Mouse (Mus musculus) ES-Bruce4 (cell line): ENCODE data around the gene Qrfp.

ENCODE experiments used
- CTCF ChIP-seq: IDR thresholded peaks from one replicate; pipeline ENCODE4 v1.8.1; 2011; ENCODE audit warnings: low read depth, low read length
- POLR2A ChIP-seq: IDR thresholded peaks from one replicate; pipeline ENCODE4 v1.8.1; 2011; ENCODE audit warnings: low read length; ENCODE audit not compliant: insufficient read depth

DNA sequence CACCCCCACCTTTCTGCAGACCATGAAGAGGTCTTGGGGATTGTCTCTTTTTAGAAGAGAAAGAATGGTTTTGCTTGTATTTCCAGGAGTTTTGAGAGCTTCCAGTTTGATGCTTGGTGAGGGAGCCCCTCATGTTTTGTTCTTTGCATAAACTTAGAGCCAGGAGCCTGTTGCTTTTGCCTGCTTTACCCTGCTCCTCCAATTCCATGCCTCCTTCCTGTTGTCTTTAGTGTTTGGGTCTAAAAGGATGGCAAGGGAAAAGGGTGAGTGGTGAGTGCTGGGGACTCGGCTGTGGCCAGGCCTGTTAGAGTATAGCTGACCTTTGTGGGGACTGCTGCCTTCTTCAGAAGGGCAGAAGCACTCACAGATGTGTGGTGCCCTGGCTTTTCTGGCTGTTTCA, 49.9 kb downstream of the Qrfp start:
- TF ChIP-seq CTCF (no peak), POLR2A (no peak)
